Mouse (Mus musculus) kidney, embryonic 14.5 days (tissue): ENCODE measurements around the gene Atp2c1. TPM values are rescaled to one million over a fixed set of nuclear protein-coding genes. Genes with fewer than 3 reads are reported as not detected.

Experiments
- ATAC-seq: fragments of 200-750 bp; cut with Nextera tagmentation; 2 replicates; pipeline ENCODE4 v1.8.0; 2017; ENCODE audit warnings: moderate number of reproducible peaks, mild to moderate bottlenecking, moderate TSS enrichment, moderate library complexity; ENCODE audit not compliant: low FRiP score, low TSS enrichment
- H3K27ac ChIP-seq: fragments of 300-500 bp; sonication (generic); 2 replicates; pipeline ENCODE4 v1.5.1; 2014; ENCODE audit warnings: low read depth, mild to moderate bottlenecking, low read length, moderate library complexity, mixed read lengths
- H3K27me3 ChIP-seq: fragments of 300-500 bp; sonication (generic); 2 replicates; pipeline ENCODE4 v1.6.1; 2014; ENCODE audit warnings: mild to moderate bottlenecking, low read length; ENCODE audit not compliant: control insufficient read depth, insufficient read depth
- H3K36me3 ChIP-seq: fragments of 300-500 bp; sonication (generic); 2 replicates; pipeline ENCODE4 v1.6.1; 2014; ENCODE audit warnings: low read length, mixed read lengths; ENCODE audit not compliant: control insufficient read depth, insufficient read depth
- H3K4me1 ChIP-seq: fragments of 300-500 bp; sonication (generic); 2 replicates; pipeline ENCODE4 v1.6.1; 2014; ENCODE audit warnings: low read length, mixed read lengths; ENCODE audit not compliant: control insufficient read depth, insufficient read depth
- H3K4me2 ChIP-seq: fragments of 300-500 bp; sonication (generic); replicated peaks from 2 replicates; pipeline ENCODE4 v1.6.1; 2014; ENCODE audit warnings: low read depth, mild to moderate bottlenecking, low read length
- H3K4me3 ChIP-seq: fragments of 300-500 bp; sonication (generic); 2 replicates; pipeline ENCODE4 v1.5.1; 2014; ENCODE audit warnings: mild to moderate bottlenecking, low read length
- H3K9ac ChIP-seq: fragments of 300-500 bp; sonication (generic); 2 replicates; pipeline ENCODE4 v1.6.1; 2014; ENCODE audit warnings: low read depth, mild to moderate bottlenecking, low read length, moderate library complexity
- H3K9me3 ChIP-seq: fragments of 300-500 bp; sonication (generic); 2 replicates; pipeline ENCODE4 v1.6.1; 2016; ENCODE audit warnings: low read length; ENCODE audit not compliant: control insufficient read depth
- WGBS: fragments of 180-500 bp; shearing (Covaris S2); extraction: QIAGEN DNeasy Blood & Tissue Kit; methylation state at CpG from one replicate; pipeline ENCODE4 v1.1.7; 2014; 5-methylcytosine and 5-hydroxymethylcytosine counted together
- polyA plus RNA-seq: library from polyadenylated mRNA; unstranded; fragments of >200 nt; fragmentation: Nextera tagmentation; extraction: Ambion mirVana; gene quantifications from 2 replicates; pipeline ENCODE4 v1.2.1, GENCODE M21; 2014

Gene Atp2c1
- polyA plus RNA-seq, 1 experiment from 2014 or later: 62.9 TPM

DNA sequence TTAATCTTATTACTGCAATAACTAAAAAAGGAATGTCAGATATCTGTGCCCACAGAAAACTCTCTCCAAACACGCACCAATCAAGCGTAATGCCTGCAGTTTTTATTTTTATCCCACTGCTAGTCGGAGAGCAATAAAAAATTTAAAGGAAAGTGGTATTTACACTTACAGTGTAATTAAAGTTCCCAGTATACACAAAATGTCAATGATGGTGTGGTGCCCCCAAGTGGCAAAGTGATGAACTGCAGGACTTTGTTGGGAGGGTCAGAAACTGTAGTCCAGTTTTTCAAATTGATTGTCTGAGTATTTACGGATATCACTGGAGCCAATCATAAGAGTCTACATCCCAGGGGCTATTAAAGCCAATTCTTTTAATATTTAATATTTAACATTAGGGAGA is 137.8 kb downstream of the Atp2c1 start:
- WGBS: 23% methylated on average over 4 of the region's 4 CpGs
- no peak overlapping the region for H3K4me3 ChIP-seq
- H3K27ac ChIP-seq: no peak overlapping the region
- H3K27me3 ChIP-seq: 0 out of 2 replicates have a peak, but pooled peaks cover 3% of the 10 kb centered on the region
- H3K9me3 ChIP-seq: no peaks in the 10 kb centered on the region
- H3K36me3 ChIP-seq: no peaks in the 10 kb centered on the region
- H3K4me2 ChIP-seq: no peak overlapping the region
- no peaks in the 10 kb centered on the region for H3K4me1 ChIP-seq
- ATAC-seq: no peak
- H3K9ac ChIP-seq: no peak overlapping the region

DNA sequence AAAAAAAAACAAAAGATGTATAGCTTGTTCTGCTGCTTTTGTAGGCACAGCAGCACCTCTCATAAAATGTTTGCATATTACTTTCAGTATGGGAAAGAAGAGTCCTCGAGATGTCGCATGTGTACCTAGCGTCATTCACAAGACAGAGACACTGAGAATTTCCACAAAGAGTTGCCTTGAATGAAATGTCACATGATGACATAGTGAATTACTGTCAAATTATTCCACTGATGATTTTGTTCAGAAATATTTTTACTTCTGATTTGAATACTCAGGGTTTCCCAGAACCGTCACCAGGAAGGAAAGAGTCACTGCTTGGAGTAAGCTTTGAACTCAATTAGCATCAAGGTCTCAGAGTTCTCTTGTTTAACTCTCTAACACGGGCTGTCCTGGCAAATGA is 139.7 kb downstream of the Atp2c1 start:
- Histone ChIP-seq H3K9ac (no peak overlapping the region), H3K27ac (no peak overlapping the region), H3K4me2 (no peak overlapping the region), H3K36me3 (no peaks in the 10 kb centered on the region), H3K4me1 (no peaks in the 10 kb centered on the region), H3K27me3 (0 out of 2 replicates have a peak, but pooled peaks cover 3% of the 10 kb centered on the region), H3K9me3 (no peaks in the 10 kb centered on the region), H3K4me3 (no peak overlapping the region)
- ATAC-seq: no peak
- WGBS: 81% methylated on average over 5 of the region's 5 CpGs

DNA sequence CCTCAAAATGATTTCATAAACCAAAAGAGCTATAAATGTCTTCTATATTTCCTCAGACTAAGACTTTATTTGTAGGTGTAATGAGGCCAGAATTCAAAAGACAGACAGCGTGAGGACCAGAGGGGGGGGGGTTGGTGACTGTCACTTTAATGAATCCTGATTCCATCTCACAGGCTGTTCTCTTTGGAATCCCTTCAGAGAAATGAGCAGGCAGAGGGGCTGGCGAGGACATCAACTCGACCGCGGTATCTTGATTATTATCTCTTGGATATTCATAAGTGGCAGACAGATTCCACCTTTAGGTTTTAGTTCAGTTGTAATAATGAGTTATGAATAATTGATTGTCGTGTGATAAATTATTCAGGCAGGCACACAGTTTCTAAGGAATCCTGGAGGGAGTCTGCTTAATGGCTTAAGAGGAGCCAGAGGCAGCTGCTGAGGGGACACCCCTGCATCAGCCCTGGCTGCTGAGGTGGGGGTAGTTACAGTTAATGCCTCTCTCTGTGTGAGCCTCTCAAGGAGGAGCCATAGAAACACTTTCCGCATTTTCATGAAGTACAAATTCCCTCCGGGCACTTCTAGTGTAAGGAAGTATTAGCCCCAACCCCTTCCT is 147.5 kb downstream of the Atp2c1 start:
- H3K36me3 ChIP-seq: no peaks in the 10 kb centered on the region
- no peak overlapping the region for H3K9ac ChIP-seq
- no peak overlapping the region for H3K27ac ChIP-seq
- no peak for ATAC-seq
- H3K4me1 ChIP-seq: no peaks in the 10 kb centered on the region
- no peaks in the 10 kb centered on the region for H3K9me3 ChIP-seq
- no peak overlapping the region for H3K4me3 ChIP-seq
- H3K27me3 ChIP-seq: no peaks in the 10 kb centered on the region
- no peak overlapping the region for H3K4me2 ChIP-seq
- WGBS: 81% methylated on average over 8 of the region's 8 CpGs

GRCm38 (mm10) chr9:105377622-105378021 is 149.5 kb downstream of the Atp2c1 start:
- 81% methylated on average over 3 of the region's 3 CpGs for WGBS
- no peak for ATAC-seq
- H3K4me3 ChIP-seq: no peak overlapping the region
- no peak overlapping the region for H3K27ac ChIP-seq
- H3K4me1 ChIP-seq: no peaks in the 10 kb centered on the region
- H3K36me3 ChIP-seq: no peaks in the 10 kb centered on the region
- H3K4me2 ChIP-seq: no peak overlapping the region
- no peak overlapping the region for H3K9ac ChIP-seq
- H3K9me3 ChIP-seq: no peaks in the 10 kb centered on the region
- no peaks in the 10 kb centered on the region for H3K27me3 ChIP-seq

GRCm38 (mm10) chr9:105376954-105377530 is 150.1 kb downstream of the Atp2c1 start:
- Histone ChIP-seq H3K4me1 (no peaks in the 10 kb centered on the region), H3K4me3 (no peak overlapping the region), H3K27me3 (no peaks in the 10 kb centered on the region), H3K4me2 (no peak overlapping the region), H3K36me3 (no peaks in the 10 kb centered on the region), H3K27ac (no peak overlapping the region), H3K9me3 (no peaks in the 10 kb centered on the region), H3K9ac (no peak overlapping the region)
- WGBS: 75% methylated on average over 7 of the region's 7 CpGs
- no peak for ATAC-seq

- Histone ChIP-seq H3K27ac (no peak overlapping the region), H3K9ac (no peak overlapping the region), H3K4me2 (no peak overlapping the region), H3K4me3 (no peak overlapping the region), H3K27me3 (no peaks in the 10 kb centered on the region), H3K36me3 (no peaks in the 10 kb centered on the region), H3K9me3 (no peaks in the 10 kb centered on the region), H3K4me1 (no peaks in the 10 kb centered on the region)
- ATAC-seq: no peak
- WGBS: 74% methylated on average over 7 of the region's 7 CpGs
Measured at GRCm38 (mm10) chr9:105376411-105376810, 150.7 kb downstream of the Atp2c1 start.

DNA sequence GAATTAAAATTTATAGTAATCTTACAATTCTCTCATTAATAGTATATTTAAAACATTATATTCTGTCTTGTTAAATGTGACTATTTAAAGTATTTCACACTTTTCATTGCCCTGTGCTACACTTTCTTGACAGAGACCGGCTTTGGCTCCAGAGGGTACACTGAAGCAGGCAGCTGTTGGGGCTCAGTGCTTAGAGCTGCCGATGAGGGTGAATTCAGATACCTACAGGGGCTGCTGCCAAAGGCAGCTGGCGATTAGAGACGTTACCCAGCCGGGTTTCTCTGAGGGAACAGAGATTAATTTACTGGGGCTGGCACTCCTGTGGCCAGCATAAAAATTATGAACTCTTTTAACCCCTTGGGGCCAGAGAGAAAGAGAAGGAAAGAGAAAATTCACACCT is 152.8 kb downstream of the Atp2c1 start:
- Histone ChIP-seq H3K4me3 (no peak overlapping the region), H3K36me3 (no peaks in the 10 kb centered on the region), H3K9me3 (no peaks in the 10 kb centered on the region), H3K9ac (no peak overlapping the region), H3K27ac (no peak overlapping the region), H3K4me1 (no peaks in the 10 kb centered on the region), H3K27me3 (no peaks in the 10 kb centered on the region), H3K4me2 (no peak overlapping the region)
- 52% methylated on average over 5 of the region's 5 CpGs for WGBS
- ATAC-seq: no peak

GRCm38 (mm10) chr9:105368605-105369004 is 158.5 kb downstream of the Atp2c1 start:
- Histone ChIP-seq H3K27ac (no peak overlapping the region), H3K4me3 (no peak overlapping the region), H3K4me2 (no peak overlapping the region), H3K4me1 (no peaks in the 10 kb centered on the region), H3K27me3 (no peaks in the 10 kb centered on the region), H3K9me3 (no peaks in the 10 kb centered on the region), H3K9ac (no peak overlapping the region), H3K36me3 (no peaks in the 10 kb centered on the region)
- WGBS: 90% methylated on average over 3 of the region's 3 CpGs
- ATAC-seq: no peak

GRCm38 (mm10) chr9:105366199-105366598 is 160.9 kb downstream of the Atp2c1 start:
- H3K27ac ChIP-seq: no peak overlapping the region
- no peak overlapping the region for H3K4me3 ChIP-seq
- ATAC-seq: no peak
- WGBS: 87% methylated on average over 4 of the region's 4 CpGs
- no peaks in the 10 kb centered on the region for H3K36me3 ChIP-seq
- H3K4me2 ChIP-seq: no peak overlapping the region
- no peaks in the 10 kb centered on the region for H3K9me3 ChIP-seq
- H3K27me3 ChIP-seq: no peaks in the 10 kb centered on the region
- H3K9ac ChIP-seq: no peak overlapping the region
- no peaks in the 10 kb centered on the region for H3K4me1 ChIP-seq
